Mouse (Mus musculus) small intestine, adult 2 months (tissue): ENCODE data around the gene Eya4.

Source experiments
- CTCF ChIP-seq: fragments of 200-500 bp; IDR thresholded peaks from 2 replicates; pipeline ENCODE4 v1.5.1; 2012; ENCODE audit warnings: low read depth, mild to moderate bottlenecking, control low read depth, inconsistent platforms, low read length, moderate library complexity, mixed read lengths; ENCODE audit not compliant: insufficient replicate concordance, insufficient read length; ENCODE audit errors: extremely low read depth
- POLR2A ChIP-seq: fragments of 200-500 bp; IDR thresholded peaks from 2 replicates; pipeline ENCODE4 v1.6.1; 2012; ENCODE audit warnings: low read depth, mild to moderate bottlenecking, control low read depth, inconsistent platforms, low read length, moderate library complexity

DNA sequence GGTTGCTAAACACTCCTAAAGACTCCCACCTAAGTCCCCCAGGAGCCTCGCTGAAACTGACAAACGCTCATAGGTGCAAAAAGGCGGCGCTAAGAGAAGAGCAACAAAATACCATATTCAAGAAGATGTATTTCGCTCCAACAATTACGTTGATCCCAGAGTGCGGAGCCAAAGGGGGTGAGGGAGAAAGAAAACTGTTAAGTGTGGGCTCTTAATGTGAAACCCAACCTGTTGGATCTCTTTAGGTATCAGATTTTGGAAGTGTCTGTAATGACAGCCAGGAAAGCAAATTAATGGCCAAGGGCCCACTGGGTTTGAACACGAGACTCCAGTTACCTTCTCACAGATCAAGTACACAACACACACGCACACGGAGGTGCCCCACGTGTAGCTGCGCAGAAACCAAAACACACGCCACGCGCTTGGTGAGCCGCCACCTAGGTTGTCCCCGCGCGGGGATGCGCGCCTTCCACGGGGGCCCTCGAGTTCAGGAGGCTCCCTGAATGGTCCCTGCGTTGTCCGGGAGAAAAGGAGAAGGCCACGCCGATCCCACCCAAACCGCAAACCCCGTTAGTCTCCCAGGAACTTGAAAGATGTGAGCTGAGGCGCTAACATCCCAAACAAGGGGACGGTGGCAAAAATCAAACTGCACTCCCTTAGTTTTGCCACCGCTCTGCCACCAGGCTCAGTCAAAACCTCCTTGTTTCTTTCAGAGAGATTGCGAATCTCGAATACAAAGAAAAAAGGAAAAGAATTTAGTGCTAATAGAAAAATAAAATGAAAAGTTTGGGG is 2.3 kb downstream of the Eya4 start:
- TF ChIP-seq CTCF = no peak
- no peak for TF ChIP-seq POLR2A
